Mouse (Mus musculus): ENCODE results near the gene Hpcal1.

Gene Hpcal1

GRCm38 (mm10) chr12:17711731-17712388 is 21.2 kb downstream of the Hpcal1 start:
- DNase-seq (ENCODE audit: extremely low read depth, insufficient read length, low spot score): no peak

GRCm38 (mm10) chr12:17712571-17712970 is 21.9 kb downstream of the Hpcal1 start:
- DNase-seq (ENCODE audit: extremely low read depth, insufficient read length, low spot score): no peak

GRCm38 (mm10) chr12:17715720-17716478 is 25.2 kb downstream of the Hpcal1 start:
- no peak for DNase-seq (ENCODE audit: extremely low read depth, insufficient read length, low spot score)

- DNase-seq (ENCODE audit: extremely low read depth, insufficient read length, low spot score): no peak
Observed at GRCm38 (mm10) chr12:17717257-17717656, 26.6 kb downstream of the Hpcal1 start.

GRCm38 (mm10) chr12:17718146-17718545 is 27.5 kb downstream of the Hpcal1 start:
- DNase-seq (ENCODE audit: extremely low read depth, insufficient read length, low spot score): no peak

GRCm38 (mm10) chr12:17721058-17721457 is 30.4 kb downstream of the Hpcal1 start:
- DNase-seq (ENCODE audit: extremely low read depth, insufficient read length, low spot score): peak; percentile 28

- peak; percentile 56 for DNase-seq (ENCODE audit: extremely low read depth, insufficient read length, low spot score)
Observed at GRCm38 (mm10) chr12:17722452-17723181, 32.0 kb downstream of the Hpcal1 start.

GRCm38 (mm10) chr12:17723182-17723570 is 32.5 kb downstream of the Hpcal1 start:
- no peak for DNase-seq (ENCODE audit: extremely low read depth, insufficient read length, low spot score)

- no peak for DNase-seq (ENCODE audit: extremely low read depth, insufficient read length, low spot score)
Observed at GRCm38 (mm10) chr12:17723999-17724398, 33.3 kb downstream of the Hpcal1 start.

- DNase-seq (ENCODE audit: extremely low read depth, insufficient read length, low spot score): no peak
Observed at GRCm38 (mm10) chr12:17724412-17725090, 33.9 kb downstream of the Hpcal1 start.

GRCm38 (mm10) chr12:17725592-17725991 is 34.9 kb downstream of the Hpcal1 start:
- no peak for DNase-seq (ENCODE audit: extremely low read depth, insufficient read length, low spot score)

GRCm38 (mm10) chr12:17726576-17727320 is 36.1 kb downstream of the Hpcal1 start:
- no peak for DNase-seq (ENCODE audit: extremely low read depth, insufficient read length, low spot score)

- DNase-seq (ENCODE audit: extremely low read depth, insufficient read length, low spot score): no peak
Observed at GRCm38 (mm10) chr12:17727676-17728339, 37.2 kb downstream of the Hpcal1 start.

- peak; percentile 78 for DNase-seq (ENCODE audit: extremely low read depth, insufficient read length, low spot score)
Observed at GRCm38 (mm10) chr12:17729211-17729900, 38.7 kb downstream of the Hpcal1 start.

GRCm38 (mm10) chr12:17732006-17732405 is 41.4 kb downstream of the Hpcal1 start:
- DNase-seq (ENCODE audit: extremely low read depth, insufficient read length, low spot score): no peak

GRCm38 (mm10) chr12:17732546-17732945 is 41.9 kb downstream of the Hpcal1 start:
- DNase-seq (ENCODE audit: extremely low read depth, insufficient read length, low spot score): no peak

- DNase-seq (ENCODE audit: extremely low read depth, insufficient read length, low spot score): peak; percentile 19
Observed at GRCm38 (mm10) chr12:17733114-17733904, 42.7 kb downstream of the Hpcal1 start.

- DNase-seq (ENCODE audit: extremely low read depth, insufficient read length, low spot score): no peak
Observed at GRCm38 (mm10) chr12:17736396-17736795, 45.7 kb downstream of the Hpcal1 start.
